15 mouse cellular contexts compared by ENCODE assay signal in genomic region chr4:140071047-140071446, GRCm38 (mm10).
A peak's percentile ranks its signal among the peaks of the same experiment; 100 is the strongest.
DNase-seq lines count a peak whose midpoint lies in the region; ATAC-seq and TF ChIP-seq lines count a peak whose summit lies in the region.
"Had no signal": no experiment of that assay in that cellular context is flagged by ENCODE, and none has a peak within 500 bp of the region (broad histone marks: within the 10 kb centered on the region; RNA-seq: fewer than 3 reads in every experiment).

No protein-coding gene starts in this region.

- TF ChIP-seq CTCF in lung, adult 2 months (IDR thresholded peaks at IDR 0.05; ENCODE audit: insufficient read depth, low read length), result no peak

- WGBS in neural tube, embryonic 13.5 days, result 40% methylated on average over 17 of the region's 17 CpGs
- 14% methylated on average over 17 of the region's 17 CpGs for WGBS in midbrain, embryonic 11.5 days
- WGBS in lung, adult 2 months, result 21% methylated on average over 17 of the region's 17 CpGs
- 31% methylated on average over 17 of the region's 17 CpGs for WGBS in kidney, embryonic 16.5 days

- no peak overlapping the region for H3K4me2 ChIP-seq in neural tube, embryonic 13.5 days
- no peak overlapping the region for H3K4me2 ChIP-seq in midbrain, embryonic 11.5 days
- no peak overlapping the region for H3K4me2 ChIP-seq in kidney, embryonic 16.5 days (replicated peaks; ENCODE audit: low read depth, low read length)
- H3K4me2 ChIP-seq: embryonic facial prominence, embryonic 15.5 days; heart, embryonic 11.5 days; liver, embryonic 12.5 days had no signal

- peaks cover 19% of the 10 kb centered on the region for H3K4me1 ChIP-seq in neural tube, embryonic 13.5 days (replicated peaks)
- peaks cover 14% of the 10 kb centered on the region for H3K4me1 ChIP-seq in midbrain, embryonic 11.5 days (ENCODE audit: control insufficient read depth, insufficient read depth, low read length)
- no peaks in the 10 kb centered on the region for H3K4me1 ChIP-seq in lung, adult 2 months (ENCODE audit: control insufficient read depth, insufficient read depth, low read length)
- no peaks in the 10 kb centered on the region for H3K4me1 ChIP-seq in kidney, embryonic 16.5 days (ENCODE audit: insufficient read depth, low read length)
- H3K4me1 ChIP-seq: liver, embryonic 12.5 days had no signal

- H3K4me3 ChIP-seq in neural tube, embryonic 13.5 days, result no peak overlapping the region
- H3K4me3 ChIP-seq in midbrain, embryonic 11.5 days (ENCODE audit: low read depth, low read length), result no peak overlapping the region
- no peak overlapping the region for H3K4me3 ChIP-seq in lung, adult 2 months (replicated peaks; ENCODE audit: extremely low read depth, low read depth, low read length)
- no peak overlapping the region for H3K4me3 ChIP-seq in kidney, embryonic 16.5 days (ENCODE audit: low read length)
- H3K4me3 ChIP-seq: embryonic facial prominence, embryonic 15.5 days; liver, embryonic 12.5 days had no signal

- no peaks in the 10 kb centered on the region for H3K36me3 ChIP-seq in neural tube, embryonic 13.5 days
- no peaks in the 10 kb centered on the region for H3K36me3 ChIP-seq in midbrain, embryonic 11.5 days (ENCODE audit: control insufficient read depth, insufficient read depth, low read length)
- H3K36me3 ChIP-seq in kidney, embryonic 16.5 days (ENCODE audit: insufficient read depth, low read length), result no peaks in the 10 kb centered on the region
- H3K36me3 ChIP-seq: embryonic facial prominence, embryonic 15.5 days; liver, embryonic 12.5 days had no signal

- H3K27me3 ChIP-seq in neural tube, embryonic 13.5 days, result peaks cover 19% of the 10 kb centered on the region
- 0 out of 2 replicates have a peak, but pooled peaks cover 2% of the 10 kb centered on the region for H3K27me3 ChIP-seq in midbrain, embryonic 11.5 days (ENCODE audit: control insufficient read depth, insufficient read depth, low read length)
- H3K27me3 ChIP-seq in kidney, embryonic 16.5 days (ENCODE audit: insufficient read depth, low read length), result peaks cover 38% of the 10 kb centered on the region

- H3K9ac ChIP-seq in neural tube, embryonic 13.5 days, result 0 out of 2 replicates have a peak overlapping the region, but pooled peaks have one; percentile 12
- no peak overlapping the region for H3K9ac ChIP-seq in midbrain, embryonic 11.5 days (ENCODE audit: low read length)
- no peak overlapping the region for H3K9ac ChIP-seq in kidney, embryonic 16.5 days (replicated peaks; ENCODE audit: low read length)
- H3K9ac ChIP-seq: embryonic facial prominence, embryonic 15.5 days; liver, embryonic 12.5 days had no signal

- no peak overlapping the region for H3K27ac ChIP-seq in neural tube, embryonic 13.5 days (replicated peaks)
- no peak overlapping the region for H3K27ac ChIP-seq in midbrain, embryonic 11.5 days (ENCODE audit: low read depth, low read length)
- H3K27ac ChIP-seq in kidney, embryonic 16.5 days (ENCODE audit: low read length), result no peak overlapping the region
- H3K27ac ChIP-seq: embryonic facial prominence, embryonic 15.5 days; liver, embryonic 12.5 days had no signal

- ATAC-seq in neural tube, embryonic 13.5 days (ENCODE audit: low read depth), result no peak
- ATAC-seq in midbrain, embryonic 11.5 days (ENCODE audit: low FRiP score), result peak; percentile 25; the same call in 1 of the 2 replicates
- no peak for ATAC-seq in kidney, embryonic 16.5 days (ENCODE audit: low FRiP score, low TSS enrichment)
- ATAC-seq: liver, embryonic 12.5 days had no signal

- TF ChIP-seq POLR2A in lung, adult 2 months (IDR thresholded peaks at IDR 0.05; ENCODE audit: borderline replicate concordance, extremely low read depth, low read depth, low read length), result no peak

- peak; percentile 14 for DNase-seq in adrenal gland, adult 8-10 months
- DNase-seq in adrenal gland, adult 18-20 months (ENCODE audit: low spot score in 2 of 2), result no peak
- no peak for DNase-seq in neural tube, embryonic 10.5 days (ENCODE audit: extremely low spot score, low spot score)
- DNase-seq in midbrain, embryonic 11.5 days (ENCODE audit: low spot score, missing footprints), result peak; percentile 89
- DNase-seq in testis, postnatal 10 days (ENCODE audit: low spot score), result peak; percentile 56
- DNase-seq in lung, adult 2 months, result no peak
- DNase-seq: cerebellum, adult 2 months; gastrocnemius, postnatal 36 days; kidney, adult 9 months; thymus, postnatal 25 days had no signal

- H3K9me3 ChIP-seq in neural tube, embryonic 13.5 days, result no peaks in the 10 kb centered on the region
- no peaks in the 10 kb centered on the region; the same call in 1 of the 2 replicates for H3K9me3 ChIP-seq in midbrain, embryonic 11.5 days (ENCODE audit: control insufficient read depth, low read length)
- peaks cover 11% of the 10 kb centered on the region; the same call in 1 of the 2 replicates for H3K9me3 ChIP-seq in kidney, embryonic 16.5 days (ENCODE audit: low read length)
- H3K9me3 ChIP-seq: embryonic facial prominence, embryonic 15.5 days had no signal

Comparison
In these comparisons a context has a peak if more than half of its experiments do, and no peak if none do; other contexts are left out.
1. DNase-seq: peak in adrenal gland, adult 8-10 months (single experiment), midbrain, embryonic 11.5 days (single experiment) and testis, postnatal 10 days (single experiment); none in adrenal gland, adult 18-20 months (0 of 2), neural tube, embryonic 10.5 days (single experiment) and lung, adult 2 months (single experiment).